Mouse (Mus musculus) lung, adult 2 months (tissue): ENCODE results near the gene Pglyrp4. TPM values are rescaled to one million over a fixed set of nuclear protein-coding genes. Genes with fewer than 3 reads are reported as not detected.

Source experiments
- polyA plus RNA-seq: library from polyadenylated mRNA; depleted of rRNA; stranded (reverse); fragments of >200 nt; gene quantifications from 2 replicates; pipeline ENCODE4 v1.2.3, GENCODE M21; 2012; rRNA removed

Pglyrp4 gene
- polyA plus RNA-seq, 1 experiment, result 3.0 TPM

Other genes starting within 250 kb of the Pglyrp4 start
- 29.0 and 47.3 TPM in 2 replicates for gene Snapin, start 235.9 kb upstream of the Pglyrp4 start, polyA plus RNA-seq
- gene Chtop, start 217.4 kb upstream of the Pglyrp4 start, polyA plus RNA-seq, result 38.6 and 48.4 TPM in 2 replicates
- gene S100a1, start 212.5 kb upstream of the Pglyrp4 start, polyA plus RNA-seq, result 149 and 169 TPM in 2 replicates
- 81.0 and 103 TPM in 2 replicates for gene S100a13, start 212.5 kb upstream of the Pglyrp4 start, polyA plus RNA-seq
- 1.7 and 32.5 TPM in 2 replicates for gene S100a14, start 200.1 kb upstream of the Pglyrp4 start, polyA plus RNA-seq
- gene S100a16, start 189.7 kb upstream of the Pglyrp4 start, polyA plus RNA-seq, result 180 and 274 TPM in 2 replicates
- 1.0 and 2.3 TPM in 2 replicates for gene S100a3, start 166.3 kb upstream of the Pglyrp4 start, polyA plus RNA-seq
- gene S100a2, start 136.7 kb upstream of the Pglyrp4 start, polyA plus RNA-seq, result not detected in 2 replicates
- gene Gm42674, start 125.0 kb upstream of the Pglyrp4 start, polyA plus RNA-seq, result not detected in 2 replicates
- gene S100a4, start 123.1 kb upstream of the Pglyrp4 start, polyA plus RNA-seq, result 28.9 and 51.0 TPM in 2 replicates
- gene S100a5, start 118.4 kb upstream of the Pglyrp4 start, polyA plus RNA-seq, result not detected in 2 replicates
- 439 and 454 TPM in 2 replicates for gene S100a6, start 114.0 kb upstream of the Pglyrp4 start, polyA plus RNA-seq
- 0.51 and 5.6 TPM in 2 replicates for gene S100a7a, start 72.9 kb upstream of the Pglyrp4 start, polyA plus RNA-seq
- gene S100a8, start 57.9 kb upstream of the Pglyrp4 start, polyA plus RNA-seq, result 5.6 and 15.3 TPM in 2 replicates
- 7.6 and 29.9 TPM in 2 replicates for gene S100a9, start 31.2 kb upstream of the Pglyrp4 start, polyA plus RNA-seq
- gene Gm5849, start 51.0 kb downstream of the Pglyrp4 start, polyA plus RNA-seq, result not detected in 2 replicates